Mouse (Mus musculus): ENCODE data around the gene Tcf20. TPM values are rescaled to one million over a fixed set of nuclear protein-coding genes. Genes with fewer than 3 reads are reported as not detected.

The Tcf20 gene
- polyA plus RNA-seq, 1 experiment from 2014 or later = 7.3 TPM

DNA sequence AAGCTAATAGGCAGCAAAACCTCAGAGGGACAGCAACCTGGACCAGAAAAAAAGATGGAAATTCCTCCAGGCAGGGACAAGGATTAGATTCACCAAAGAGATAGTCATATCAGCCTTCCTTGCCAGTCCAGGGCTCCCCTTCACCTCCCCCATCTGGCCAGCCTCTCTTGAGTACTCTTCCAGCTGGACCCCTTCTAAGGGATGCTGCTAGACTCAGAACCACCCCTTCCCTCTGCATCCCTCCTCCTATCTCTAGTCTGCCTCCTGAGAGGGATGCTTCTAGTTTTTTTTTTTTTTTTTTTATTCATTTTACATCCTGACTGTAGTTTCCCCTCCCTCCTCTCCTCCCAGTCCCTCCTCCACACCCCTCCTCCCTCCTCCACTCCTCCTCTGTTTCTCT is 8.8 kb upstream of the Tcf20 start:
- Histone ChIP-seq H3K27ac (ENCODE audit: low read length) (no peak overlapping the region), H3K4me1 (ENCODE audit: insufficient read depth, low read length) (peaks cover 16% of the 10 kb centered on the region; the same call in 1 of the 2 replicates), H3K9ac (replicated peaks; ENCODE audit: low read length) (no peak overlapping the region), H3K4me3 (ENCODE audit: low read length) (no peak overlapping the region), H3K36me3 (ENCODE audit: insufficient read depth, low read length) (no peaks in the 10 kb centered on the region), H3K9me3 (ENCODE audit: low read length) (no peaks in the 10 kb centered on the region), H3K27me3 (ENCODE audit: insufficient read depth, low read length) (peaks cover 2% of the 10 kb centered on the region; the same call in 1 of the 2 replicates), H3K4me2 (replicated peaks; ENCODE audit: low read depth, low read length) (no peak overlapping the region)
- ATAC-seq (ENCODE audit: low FRiP score, low TSS enrichment) = peak; percentile 60; the same call in 1 of the 2 replicates

DNA sequence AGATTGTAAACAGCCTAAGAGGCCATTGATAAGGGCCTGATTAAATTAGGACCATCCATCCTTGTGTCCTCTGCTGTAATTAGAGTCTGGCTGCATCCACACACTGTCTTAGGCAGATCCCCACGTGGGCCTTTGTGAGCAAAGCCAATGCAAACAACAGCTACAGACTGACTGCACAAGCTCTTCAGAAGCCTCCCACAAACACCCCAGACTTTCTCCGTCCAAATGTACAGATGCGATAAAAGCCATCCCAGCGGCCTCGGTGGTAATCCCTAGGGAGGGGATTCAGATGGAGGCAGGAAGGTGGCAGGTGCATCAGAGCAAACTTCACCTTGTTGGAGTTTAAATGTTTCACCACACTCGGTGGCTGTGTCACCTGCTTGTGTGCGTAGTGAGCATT is 7.6 kb upstream of the Tcf20 start:
- Histone ChIP-seq H3K4me2 (replicated peaks; ENCODE audit: low read depth, low read length) (no peak overlapping the region), H3K9me3 (ENCODE audit: low read length) (no peaks in the 10 kb centered on the region), H3K9ac (replicated peaks; ENCODE audit: low read length) (no peak overlapping the region), H3K4me1 (ENCODE audit: insufficient read depth, low read length) (peaks cover 17% of the 10 kb centered on the region; the same call in 1 of the 2 replicates), H3K27ac (ENCODE audit: low read length) (no peak overlapping the region), H3K27me3 (ENCODE audit: insufficient read depth, low read length) (peaks cover 12% of the 10 kb centered on the region), H3K36me3 (ENCODE audit: insufficient read depth, low read length) (no peaks in the 10 kb centered on the region), H3K4me3 (ENCODE audit: low read length) (no peak overlapping the region)
- ATAC-seq (ENCODE audit: low FRiP score, low TSS enrichment) = no peak
- 48% methylated on average over 7 of the region's 7 CpGs for WGBS

DNA sequence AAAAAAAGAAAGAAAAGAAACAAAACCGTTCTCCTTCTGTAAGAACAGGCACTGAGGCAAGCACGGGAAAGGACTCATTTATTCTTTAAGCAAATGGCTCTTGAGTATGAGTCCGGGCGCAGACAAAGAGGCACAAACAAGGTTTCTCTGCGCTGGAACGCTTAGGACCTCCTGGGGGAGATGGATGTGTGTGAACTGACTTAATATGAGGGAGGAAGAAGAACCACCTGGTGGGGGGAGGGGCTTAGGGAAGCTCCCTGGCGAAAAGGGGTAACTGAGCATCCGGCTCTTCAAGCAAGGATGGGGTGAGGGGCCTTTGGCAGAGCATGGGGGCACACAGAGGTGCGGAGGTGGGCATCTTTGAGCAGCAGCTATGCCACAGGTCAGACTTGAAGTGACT is 5.2 kb upstream of the Tcf20 start:
- Histone ChIP-seq H3K4me3 (ENCODE audit: low read length) (no peak overlapping the region), H3K36me3 (ENCODE audit: insufficient read depth, low read length) (no peaks in the 10 kb centered on the region), H3K27me3 (ENCODE audit: insufficient read depth, low read length) (peaks cover 29% of the 10 kb centered on the region), H3K9ac (replicated peaks; ENCODE audit: low read length) (no peak overlapping the region), H3K9me3 (ENCODE audit: low read length) (no peaks in the 10 kb centered on the region), H3K4me2 (replicated peaks; ENCODE audit: low read depth, low read length) (no peak overlapping the region), H3K27ac (ENCODE audit: low read length) (no peak overlapping the region), H3K4me1 (ENCODE audit: insufficient read depth, low read length) (peaks cover 40% of the 10 kb centered on the region)
- ATAC-seq (ENCODE audit: low FRiP score, low TSS enrichment) = no peak
- WGBS = 62% methylated on average over 9 of the region's 9 CpGs

DNA sequence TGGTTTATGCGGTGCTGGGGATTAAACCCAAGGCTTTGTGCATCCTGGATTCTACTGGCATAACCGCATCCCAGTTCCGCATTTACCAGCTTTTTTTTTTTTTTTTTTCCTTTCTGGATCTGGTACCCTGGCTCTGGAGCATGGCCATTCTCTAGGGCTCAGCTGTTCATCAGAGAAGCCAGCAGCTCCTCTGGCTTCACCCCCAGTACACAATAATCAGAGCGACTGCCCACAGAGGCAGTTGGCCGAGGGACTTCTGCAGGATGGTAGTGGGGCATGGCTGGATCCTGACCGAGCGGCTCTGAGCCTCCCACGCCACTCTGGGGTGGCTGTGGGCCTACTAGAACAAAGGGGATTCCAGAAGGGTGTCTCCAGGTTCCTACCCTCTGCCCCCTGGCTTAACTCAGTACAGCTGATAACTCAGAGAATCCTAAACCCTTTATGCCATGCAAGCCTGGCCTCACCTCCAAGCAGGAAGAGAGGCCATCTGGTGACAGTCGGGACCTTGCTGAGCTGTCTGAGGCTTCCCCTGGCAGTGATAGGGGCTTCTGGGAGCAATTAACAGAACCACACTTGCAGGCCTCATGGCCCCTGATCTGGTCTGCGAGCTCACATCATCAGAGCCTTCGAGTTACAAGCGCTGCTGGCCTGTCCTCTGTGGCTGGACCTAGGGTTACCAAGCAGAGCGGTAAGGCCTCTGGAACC is 4.6 kb upstream of the Tcf20 start:
- H3K4me2 ChIP-seq (replicated peaks; ENCODE audit: low read depth, low read length) = no peak overlapping the region
- ATAC-seq (ENCODE audit: low FRiP score, low TSS enrichment) = no peak
- no peak overlapping the region for H3K27ac ChIP-seq (ENCODE audit: low read length)
- no peaks in the 10 kb centered on the region for H3K9me3 ChIP-seq (ENCODE audit: low read length)
- H3K9ac ChIP-seq (replicated peaks; ENCODE audit: low read length) = no peak overlapping the region
- peaks cover 29% of the 10 kb centered on the region for H3K27me3 ChIP-seq (ENCODE audit: insufficient read depth, low read length)
- 79% methylated on average over 13 of the region's 13 CpGs for WGBS
- H3K4me1 ChIP-seq (ENCODE audit: insufficient read depth, low read length) = peaks cover 39% of the 10 kb centered on the region
- no peak overlapping the region for H3K4me3 ChIP-seq (ENCODE audit: low read length)
- H3K36me3 ChIP-seq (ENCODE audit: insufficient read depth, low read length) = no peaks in the 10 kb centered on the region

DNA sequence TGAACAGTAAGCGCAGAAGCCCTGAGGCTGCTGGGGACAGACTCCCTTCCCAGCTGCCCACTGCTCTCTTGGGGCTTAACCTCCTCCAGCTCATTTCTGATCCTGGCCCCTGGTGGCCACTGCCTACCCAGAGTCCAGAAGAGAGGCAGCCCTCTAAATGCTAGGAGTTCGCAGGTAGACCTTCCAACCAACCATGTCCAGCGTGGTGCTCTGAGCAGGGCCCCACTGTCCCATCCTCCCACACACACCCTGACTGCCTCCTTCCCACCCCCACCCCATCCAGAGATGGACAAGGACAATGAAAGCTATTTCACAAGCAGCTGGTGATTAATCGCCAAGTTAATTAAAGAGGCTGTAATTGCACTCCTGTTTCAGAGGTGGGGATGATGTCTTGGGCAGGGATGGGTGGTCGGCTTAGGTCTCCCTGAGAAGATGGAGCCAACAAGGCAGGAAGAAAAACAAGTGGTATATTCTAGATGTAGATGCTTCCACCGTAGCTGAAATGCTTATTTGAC is 1.6 kb upstream of the Tcf20 start:
- Histone ChIP-seq H3K4me2 (replicated peaks; ENCODE audit: low read depth, low read length) (peak overlapping the region; percentile 92), H3K27me3 (ENCODE audit: insufficient read depth, low read length) (peaks cover 41% of the 10 kb centered on the region), H3K4me3 (ENCODE audit: low read length) (peak overlapping the region; percentile 3; the same call in 1 of the 2 replicates), H3K9ac (replicated peaks; ENCODE audit: low read length) (no peak overlapping the region), H3K27ac (ENCODE audit: low read length) (peak overlapping the region; percentile 23; the same call in 1 of the 2 replicates), H3K4me1 (ENCODE audit: insufficient read depth, low read length) (peaks cover 35% of the 10 kb centered on the region), H3K36me3 (ENCODE audit: insufficient read depth, low read length) (no peaks in the 10 kb centered on the region), H3K9me3 (ENCODE audit: low read length) (no peaks in the 10 kb centered on the region)
- peak; percentile 50 for ATAC-seq (ENCODE audit: low FRiP score, low TSS enrichment)
- 28% methylated on average over 6 of the region's 6 CpGs for WGBS

DNA sequence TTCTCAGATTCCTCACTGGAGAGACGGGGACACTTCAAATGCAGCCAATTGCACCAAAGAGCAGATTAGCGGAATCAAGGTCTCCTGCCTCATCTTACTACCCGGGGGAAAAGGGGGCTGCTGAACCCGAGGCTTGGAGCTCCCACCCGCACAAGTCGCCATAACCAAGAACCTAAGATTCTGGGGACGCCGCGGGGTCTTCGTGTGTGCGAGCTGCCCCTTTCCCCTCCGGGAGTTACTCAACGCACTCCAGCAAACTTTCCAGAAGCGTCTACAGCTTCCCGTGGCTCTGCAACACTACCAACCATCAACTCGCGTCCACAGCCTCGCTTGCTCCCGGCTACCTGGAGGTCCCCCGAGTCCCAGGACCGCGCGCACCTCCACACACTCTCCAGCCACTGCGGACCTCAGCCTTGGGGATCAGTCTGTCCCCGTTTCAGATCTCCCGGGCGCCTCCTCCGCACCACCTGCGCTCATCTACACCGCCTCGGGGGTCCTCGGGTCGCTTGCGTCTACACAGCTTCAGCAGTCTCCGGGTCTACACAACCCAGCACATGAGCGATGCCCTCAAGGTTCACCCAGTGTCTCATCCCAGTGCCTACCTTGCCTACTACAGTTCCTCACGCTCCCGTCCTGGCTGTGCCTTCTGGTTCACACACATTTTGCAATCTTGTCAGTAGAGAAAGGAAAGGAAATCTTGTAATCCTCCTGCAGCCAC is 499 bp downstream of the Tcf20 start:
- Histone ChIP-seq H3K4me2 (replicated peaks; ENCODE audit: low read depth, low read length) (peak overlapping the region; percentile 92), H3K9ac (replicated peaks; ENCODE audit: low read length) (peak overlapping the region; percentile 61), H3K27me3 (ENCODE audit: insufficient read depth, low read length) (peaks cover 41% of the 10 kb centered on the region), H3K4me3 (ENCODE audit: low read length) (peak overlapping the region; percentile 55), H3K9me3 (ENCODE audit: low read length) (no peaks in the 10 kb centered on the region), H3K36me3 (ENCODE audit: insufficient read depth, low read length) (no peaks in the 10 kb centered on the region), H3K27ac (ENCODE audit: low read length) (no peak overlapping the region), H3K4me1 (ENCODE audit: insufficient read depth, low read length) (peaks cover 55% of the 10 kb centered on the region)
- ATAC-seq (ENCODE audit: low FRiP score, low TSS enrichment) = no peak
- 1% methylated on average over 38 of the region's 38 CpGs for WGBS

DNA sequence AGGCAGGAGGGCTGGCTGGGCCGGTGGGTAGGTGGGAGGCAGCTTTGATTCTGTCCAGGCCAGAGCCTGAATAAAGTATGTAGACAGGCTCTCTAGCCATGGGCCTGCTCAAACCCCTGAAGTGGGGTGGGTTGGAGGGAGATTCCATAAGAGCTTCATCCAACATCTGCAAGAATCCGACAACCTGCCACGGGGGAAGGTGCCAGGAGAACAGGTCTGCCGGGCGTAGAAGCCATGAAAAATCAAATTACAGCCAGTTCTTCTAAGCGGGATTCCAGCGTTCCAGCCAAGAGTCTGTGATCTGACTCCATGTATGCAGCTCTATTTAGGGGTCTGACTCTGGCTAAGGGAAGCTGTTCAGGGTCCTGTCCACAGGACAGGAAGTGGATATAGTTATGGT is 3.1 kb downstream of the Tcf20 start:
- WGBS = 50% methylated on average over 7 of the region's 7 CpGs
- H3K27me3 ChIP-seq (ENCODE audit: insufficient read depth, low read length) = peaks cover 24% of the 10 kb centered on the region

DNA sequence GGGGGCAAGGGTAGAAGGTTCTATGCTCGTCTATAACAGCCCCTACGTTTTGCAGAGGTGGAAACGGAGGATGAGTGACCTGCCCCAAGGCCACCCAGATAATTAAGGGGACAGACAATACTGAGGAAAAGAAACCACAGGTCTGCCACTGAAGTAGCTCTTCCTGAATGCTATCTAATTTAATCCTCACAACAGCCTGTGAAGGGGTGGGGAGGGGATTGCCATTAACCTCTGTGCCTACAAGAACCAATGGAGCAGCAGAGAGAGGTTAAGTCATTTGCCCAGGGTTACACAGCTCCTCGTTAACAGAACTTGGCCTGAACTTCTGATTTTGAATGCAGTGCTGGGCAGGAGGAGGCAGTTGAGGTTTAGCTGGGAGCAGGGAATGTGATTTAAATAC is 3.6 kb downstream of the Tcf20 start:
- Histone ChIP-seq H3K27ac (ENCODE audit: low read length) (peak overlapping the region; percentile 35; the same call in 1 of the 2 replicates), H3K4me2 (replicated peaks; ENCODE audit: low read depth, low read length) (no peak overlapping the region), H3K4me3 (ENCODE audit: low read length) (no peak overlapping the region), H3K27me3 (ENCODE audit: insufficient read depth, low read length) (peaks cover 20% of the 10 kb centered on the region), H3K4me1 (ENCODE audit: insufficient read depth, low read length) (peaks cover 58% of the 10 kb centered on the region), H3K9me3 (ENCODE audit: low read length) (no peaks in the 10 kb centered on the region), H3K36me3 (ENCODE audit: insufficient read depth, low read length) (no peaks in the 10 kb centered on the region), H3K9ac (replicated peaks; ENCODE audit: low read length) (no peak overlapping the region)
- no peak for ATAC-seq (ENCODE audit: low FRiP score, low TSS enrichment)
- WGBS = 23% methylated on average over 4 of the region's 4 CpGs

More for the DNA sequence above, 3.1 kb downstream of the Tcf20 start:
- Histone ChIP-seq H3K9ac (replicated peaks; ENCODE audit: low read length) (no peak overlapping the region), H3K4me3 (ENCODE audit: low read length) (no peak overlapping the region), H3K36me3 (ENCODE audit: insufficient read depth, low read length) (no peaks in the 10 kb centered on the region), H3K4me2 (replicated peaks; ENCODE audit: low read depth, low read length) (no peak overlapping the region), H3K9me3 (ENCODE audit: low read length) (no peaks in the 10 kb centered on the region), H3K4me1 (ENCODE audit: insufficient read depth, low read length) (peaks cover 63% of the 10 kb centered on the region), H3K27ac (ENCODE audit: low read length) (no peak overlapping the region)
- ATAC-seq (ENCODE audit: low FRiP score, low TSS enrichment) = no peak

DNA sequence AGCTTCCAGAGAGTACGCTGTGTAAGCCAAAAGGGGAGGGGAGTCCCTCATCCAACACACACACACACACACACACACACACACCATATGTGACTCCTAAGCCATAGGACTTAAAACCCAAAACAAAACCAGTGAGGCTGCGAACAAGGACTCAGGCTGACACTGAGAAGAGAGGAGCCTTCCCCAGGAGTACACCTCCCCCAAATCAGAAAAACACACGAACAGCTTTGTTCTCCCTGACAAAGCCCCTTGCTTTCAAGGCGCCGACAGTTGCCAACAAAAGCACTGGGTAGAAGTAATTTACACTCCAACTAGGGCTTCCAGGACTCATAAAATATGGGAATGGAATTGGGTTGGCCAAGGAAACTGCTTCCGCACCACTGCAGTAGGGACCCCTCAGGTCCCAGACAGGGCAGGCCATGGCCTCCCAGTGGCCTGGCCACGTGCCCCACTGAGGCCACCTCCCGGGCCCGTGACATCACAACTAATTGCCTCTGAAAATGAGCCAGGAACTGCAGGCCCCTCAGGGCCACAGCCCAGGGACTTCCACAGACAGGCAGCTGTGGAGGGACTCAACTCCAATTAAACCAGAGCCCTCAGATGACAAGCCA is 4.2 kb downstream of the Tcf20 start:
- peak; percentile 77 for ATAC-seq (ENCODE audit: low FRiP score, low TSS enrichment)
- no peaks in the 10 kb centered on the region for H3K9me3 ChIP-seq (ENCODE audit: low read length)
- peak overlapping the region; percentile 35; the same call in 1 of the 2 replicates for H3K27ac ChIP-seq (ENCODE audit: low read length)
- H3K4me1 ChIP-seq (ENCODE audit: insufficient read depth, low read length) = peaks cover 52% of the 10 kb centered on the region
- no peak overlapping the region for H3K4me2 ChIP-seq (replicated peaks; ENCODE audit: low read depth, low read length)
- WGBS = 17% methylated on average over 9 of the region's 9 CpGs
- H3K9ac ChIP-seq (replicated peaks; ENCODE audit: low read length) = no peak overlapping the region
- no peaks in the 10 kb centered on the region for H3K36me3 ChIP-seq (ENCODE audit: insufficient read depth, low read length)
- H3K4me3 ChIP-seq (ENCODE audit: low read length) = no peak overlapping the region
- H3K27me3 ChIP-seq (ENCODE audit: insufficient read depth, low read length) = peaks cover 14% of the 10 kb centered on the region
